Mouse (Mus musculus) heart, embryonic 15.5 days (tissue): ENCODE data around the gene Lrch4. TPM values are rescaled to one million over a fixed set of nuclear protein-coding genes. Genes with fewer than 3 reads are reported as not detected.

Experiments used
- ATAC-seq: fragments of 200-750 bp; cut with Nextera tagmentation; replicated peaks from 2 replicates; pipeline ENCODE4 v1.8.0; 2017; ENCODE audit warnings: low read depth, moderate TSS enrichment; ENCODE audit not compliant: insufficient number of reproducible peaks, insufficient read depth, low FRiP score
- H3K27ac ChIP-seq: fragments of 300-500 bp; sonication (generic); 2 replicates; pipeline ENCODE4 v1.5.1; 2015; ENCODE audit warnings: mild to moderate bottlenecking, inconsistent platforms
- H3K27me3 ChIP-seq: fragments of 300-500 bp; sonication (generic); 2 replicates; pipeline ENCODE4 v1.6.1; 2015; ENCODE audit warnings: inconsistent platforms
- H3K36me3 ChIP-seq: fragments of 300-500 bp; sonication (generic); 2 replicates; pipeline ENCODE4 v1.6.1; 2015; ENCODE audit warnings: mild to moderate bottlenecking, inconsistent platforms
- H3K4me1 ChIP-seq: fragments of 300-500 bp; sonication (generic); replicated peaks from 2 replicates; pipeline ENCODE4 v1.6.1; 2015; ENCODE audit warnings: inconsistent platforms
- H3K4me2 ChIP-seq: fragments of 300-500 bp; sonication (generic); 2 replicates; pipeline ENCODE4 v1.6.1; 2015; ENCODE audit warnings: inconsistent platforms, mild to moderate bottlenecking, moderate library complexity
- H3K4me3 ChIP-seq: fragments of 300-500 bp; sonication (generic); 2 replicates; pipeline ENCODE4 v1.5.1; 2015; ENCODE audit warnings: mild to moderate bottlenecking, inconsistent platforms
- H3K9ac ChIP-seq: fragments of 300-500 bp; sonication (generic); 2 replicates; pipeline ENCODE4 v1.6.1; 2015; ENCODE audit warnings: mild to moderate bottlenecking, inconsistent platforms
- H3K9me3 ChIP-seq: fragments of 300-500 bp; sonication (generic); replicated peaks from 2 replicates; pipeline ENCODE4 v1.6.1; 2016; ENCODE audit warnings: inconsistent platforms
- WGBS: fragments of 180-500 bp; shearing (Covaris S2); methylation state at CpG from one replicate; pipeline ENCODE4 v1.1.7; 2015; ENCODE audit warnings: mixed read lengths; 5-methylcytosine and 5-hydroxymethylcytosine counted together
- polyA plus RNA-seq: library from polyadenylated mRNA; unstranded; fragments of >200 nt; fragmentation: Nextera tagmentation; extraction: Ambion mirVana; gene quantifications from 2 replicates; pipeline ENCODE4 v1.2.1, GENCODE M21; 2015

Lrch4 gene
- polyA plus RNA-seq, 1 experiment from 2014 or later = 20.7 TPM

DNA sequence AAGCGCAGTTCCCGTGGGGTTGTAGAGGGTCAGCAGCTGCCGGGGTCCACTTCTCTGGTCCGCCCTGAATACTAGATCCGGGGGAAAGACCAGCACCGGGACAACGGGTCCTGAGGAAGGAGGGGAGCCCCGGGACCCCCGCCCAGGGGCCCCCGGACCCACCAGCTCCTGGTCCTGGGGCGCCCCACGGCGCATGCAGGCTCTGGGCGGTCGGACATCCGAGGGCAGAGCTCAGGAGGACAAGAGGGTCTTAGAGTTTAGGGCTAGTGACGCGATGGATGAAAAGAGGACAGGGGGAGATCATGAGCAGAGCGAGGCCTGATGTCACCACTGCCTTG lies 28.7 kb upstream of the Lrch4 start:
- Histone ChIP-seq H3K27me3 (no peaks in the 10 kb centered on the region), H3K27ac (peak overlapping the region; percentile 91), H3K4me2 (peak overlapping the region; percentile 91), H3K4me3 (peak overlapping the region; percentile 81), H3K9ac (peak overlapping the region; percentile 80), H3K4me1 (peaks cover 21% of the 10 kb centered on the region), H3K9me3 (no peaks in the 10 kb centered on the region), H3K36me3 (peaks cover 11% of the 10 kb centered on the region)
- 2% methylated on average over 19 of the region's 19 CpGs for WGBS
- ATAC-seq = peak; percentile 37

DNA sequence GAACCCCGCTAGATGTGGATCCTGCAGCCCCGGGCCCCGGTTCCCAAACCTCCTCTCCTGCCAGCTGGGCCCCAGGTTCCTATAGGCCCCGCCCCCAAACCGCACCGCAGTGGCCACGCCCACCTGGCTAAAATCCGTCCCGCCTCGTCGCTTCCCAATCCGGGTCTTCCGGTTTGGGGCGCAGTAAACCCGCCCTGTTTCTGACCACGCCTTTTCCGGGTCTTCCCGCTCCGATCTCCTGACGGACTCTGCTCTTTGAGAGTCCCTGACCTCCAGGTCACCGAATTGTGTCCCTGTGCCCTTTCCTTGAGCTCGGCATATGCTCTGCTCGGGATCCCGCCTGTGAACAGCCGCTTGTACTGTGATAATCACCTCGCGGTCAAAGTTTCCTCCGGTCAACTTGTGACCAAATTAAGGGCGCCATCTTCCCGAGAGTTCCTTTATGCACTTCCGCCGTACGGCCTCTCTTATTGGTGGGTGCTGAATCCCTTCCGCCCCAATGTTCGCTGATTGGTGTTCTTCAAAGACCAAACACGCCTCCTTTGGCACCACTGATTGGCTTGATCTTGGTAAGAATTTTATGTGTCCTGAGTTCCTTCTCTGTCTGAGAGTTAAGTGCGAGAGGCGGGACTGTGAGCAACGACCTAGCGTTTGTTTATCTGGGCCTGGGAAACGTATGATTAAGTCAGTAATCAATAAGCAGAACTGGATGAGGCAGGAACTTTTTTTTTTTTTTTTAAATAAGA lies 28.1 kb upstream of the Lrch4 start, which contains the start of gene Mospd3:
Mospd3 (minus strand) TSS at position 440 of the 746 bp plus-strand sequence.
- Histone ChIP-seq H3K27me3 (no peaks in the 10 kb centered on the region), H3K4me3 (peak within 1 kb of the TSS; percentile 81), H3K36me3 (peaks cover 14% of the 10 kb centered on the region), H3K4me1 (peaks cover 21% of the 10 kb centered on the region), H3K9me3 (no peaks in the 10 kb centered on the region), H3K9ac (peak within 1 kb of the TSS; percentile 80), H3K27ac (peak within 1 kb of the TSS; percentile 91), H3K4me2 (peak within 1 kb of the TSS; percentile 91)
- WGBS = under 1% methylated on average over 41 of the region's 41 CpGs
- peak; percentile 96 for ATAC-seq

DNA sequence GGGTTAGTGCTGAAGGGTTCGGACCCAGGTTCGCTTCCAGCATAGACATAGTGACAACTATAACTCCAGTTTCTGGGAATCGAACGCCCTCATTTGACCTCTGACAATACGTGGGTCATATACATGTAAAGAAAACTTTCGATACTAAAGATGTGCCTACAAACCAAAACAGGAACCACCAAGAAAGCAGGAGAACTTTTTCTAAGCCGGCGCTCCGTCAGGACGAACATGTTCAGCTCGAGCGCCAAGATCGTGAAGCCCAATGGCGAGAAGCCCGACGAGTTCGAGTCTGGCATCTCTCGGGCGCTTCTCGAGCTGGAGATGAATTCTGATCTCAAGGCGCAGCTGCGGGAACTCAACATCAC lies 27.6 kb upstream of the Lrch4 start:
- H3K4me1 ChIP-seq = peaks cover 21% of the 10 kb centered on the region
- no peak for ATAC-seq
- H3K4me3 ChIP-seq = peak overlapping the region; percentile 81
- under 1% methylated on average over 22 of the region's 22 CpGs for WGBS
- peak overlapping the region; percentile 56 for H3K9ac ChIP-seq
- peak overlapping the region; percentile 69 for H3K4me2 ChIP-seq
- no peaks in the 10 kb centered on the region for H3K27me3 ChIP-seq
- peak overlapping the region; percentile 91 for H3K27ac ChIP-seq
- peaks cover 19% of the 10 kb centered on the region for H3K36me3 ChIP-seq
- no peaks in the 10 kb centered on the region for H3K9me3 ChIP-seq

GRCm38 (mm10) chr5:137607860-137608653 lies 20.9 kb upstream of the Lrch4 start:
- H3K27me3 ChIP-seq = no peaks in the 10 kb centered on the region
- peak overlapping the region; percentile 43 for H3K4me2 ChIP-seq
- H3K36me3 ChIP-seq = peaks cover 25% of the 10 kb centered on the region; the same call in 1 of the 2 replicates
- WGBS = 38% methylated on average over 26 of the region's 26 CpGs
- no peak overlapping the region for H3K4me3 ChIP-seq
- no peak overlapping the region for H3K27ac ChIP-seq
- peaks cover 47% of the 10 kb centered on the region for H3K4me1 ChIP-seq
- ATAC-seq = no peak
- H3K9ac ChIP-seq = peak overlapping the region; percentile 19; the same call in 1 of the 2 replicates
- no peaks in the 10 kb centered on the region for H3K9me3 ChIP-seq

DNA sequence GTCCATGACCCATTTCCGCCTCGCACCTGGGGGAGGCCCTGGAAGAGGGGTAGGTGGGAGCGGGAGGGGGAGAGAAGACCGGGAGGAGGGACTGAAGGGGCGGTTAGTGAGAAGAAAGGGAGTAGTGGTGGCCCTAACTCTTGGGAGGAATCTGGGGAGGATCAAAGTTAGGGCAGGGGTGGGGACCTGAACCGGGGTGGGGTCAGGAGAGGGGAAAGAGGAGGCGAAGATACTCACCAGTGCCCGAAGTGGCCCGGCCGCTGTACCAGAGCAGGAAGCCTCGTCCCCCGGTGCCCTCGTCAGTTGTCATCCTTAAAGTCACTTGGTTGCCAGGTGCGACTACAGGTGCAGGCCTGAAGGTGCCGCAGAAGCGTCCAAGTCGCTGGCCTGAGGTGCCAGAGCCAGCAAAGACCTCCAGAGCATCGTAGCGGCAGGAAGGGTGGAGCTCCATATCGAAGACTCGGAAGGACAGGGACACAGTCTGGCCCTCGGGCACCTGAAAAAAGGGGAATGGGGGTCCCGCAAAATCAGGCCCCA lies 20.2 kb upstream of the Lrch4 start:
- ATAC-seq = no peak
- no peak overlapping the region for H3K4me3 ChIP-seq
- 34% methylated on average over 22 of the region's 23 CpGs for WGBS

DNA sequence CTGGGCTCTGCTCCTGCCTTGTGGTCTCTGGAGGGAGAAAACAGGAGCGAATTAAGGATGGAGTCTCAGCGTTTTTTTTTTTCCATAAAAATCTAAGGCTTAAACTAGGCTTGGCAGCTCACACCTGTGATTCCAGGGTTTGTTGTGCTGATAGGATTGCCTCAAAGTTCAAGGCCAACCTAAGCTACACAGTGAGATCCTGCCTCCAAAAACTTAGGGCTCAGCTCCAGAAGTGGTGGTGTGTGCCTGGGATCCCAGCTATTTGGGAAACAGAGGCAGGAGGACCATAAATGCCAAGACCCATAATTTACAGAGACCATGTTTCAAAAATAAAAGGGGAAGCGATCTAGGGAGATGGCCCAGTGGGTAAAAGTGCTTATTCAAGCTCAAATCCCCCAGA lies 19.6 kb upstream of the Lrch4 start:
- H3K4me3 ChIP-seq = no peak overlapping the region
- 62% methylated on average over 3 of the region's 3 CpGs for WGBS
- peaks cover 53% of the 10 kb centered on the region for H3K4me1 ChIP-seq
- H3K27me3 ChIP-seq = no peaks in the 10 kb centered on the region
- no peak for ATAC-seq
- no peak overlapping the region; the same call in 1 of the 2 replicates for H3K9ac ChIP-seq
- no peaks in the 10 kb centered on the region for H3K9me3 ChIP-seq
- H3K4me2 ChIP-seq = no peak overlapping the region
- no peak overlapping the region for H3K27ac ChIP-seq
- peaks cover 21% of the 10 kb centered on the region; the same call in 1 of the 2 replicates for H3K36me3 ChIP-seq

More for the DNA sequence above, 20.2 kb upstream of the Lrch4 start:
- H3K9ac ChIP-seq = peak overlapping the region; percentile 19; the same call in 1 of the 2 replicates
- H3K4me2 ChIP-seq = peak overlapping the region; percentile 43
- peaks cover 51% of the 10 kb centered on the region for H3K4me1 ChIP-seq
- no peak overlapping the region for H3K27ac ChIP-seq
- H3K9me3 ChIP-seq = no peaks in the 10 kb centered on the region
- peaks cover 25% of the 10 kb centered on the region; the same call in 1 of the 2 replicates for H3K36me3 ChIP-seq
- no peaks in the 10 kb centered on the region for H3K27me3 ChIP-seq

DNA sequence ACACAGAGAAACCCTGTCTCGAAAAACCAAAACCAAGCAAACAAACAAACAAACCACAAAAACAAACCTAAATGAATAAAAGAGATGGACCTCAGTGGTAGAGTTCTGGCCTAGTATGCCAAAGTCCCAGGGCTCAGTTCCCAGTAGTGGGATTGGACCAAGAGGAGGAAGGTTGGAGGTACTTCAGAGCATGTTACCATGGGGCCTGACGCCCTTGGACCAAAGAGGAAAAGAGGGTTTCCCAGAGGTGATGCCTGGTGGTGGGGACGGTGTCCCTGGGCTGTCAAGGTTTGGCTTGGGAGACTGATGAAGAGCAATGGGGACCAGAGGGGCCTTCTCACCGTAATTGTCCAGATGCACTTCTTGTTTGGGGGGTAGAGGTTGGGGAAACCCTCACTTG lies 18.9 kb upstream of the Lrch4 start:
- ATAC-seq = no peak
- no peaks in the 10 kb centered on the region for H3K9me3 ChIP-seq
- no peaks in the 10 kb centered on the region for H3K27me3 ChIP-seq
- peak overlapping the region; percentile 60 for H3K4me2 ChIP-seq
- peaks cover 21% of the 10 kb centered on the region; the same call in 1 of the 2 replicates for H3K36me3 ChIP-seq
- peak overlapping the region; percentile 45 for H3K4me3 ChIP-seq
- H3K27ac ChIP-seq = peak overlapping the region; percentile 90
- 59% methylated on average over 4 of the region's 4 CpGs for WGBS
- peak overlapping the region; percentile 40 for H3K9ac ChIP-seq
- peaks cover 53% of the 10 kb centered on the region for H3K4me1 ChIP-seq

GRCm38 (mm10) chr5:137610548-137611244 lies 18.2 kb upstream of the Lrch4 start:
- Histone ChIP-seq H3K4me2 (peak overlapping the region; percentile 60), H3K9ac (peak overlapping the region; percentile 40), H3K4me1 (peaks cover 53% of the 10 kb centered on the region), H3K9me3 (no peaks in the 10 kb centered on the region), H3K36me3 (peaks cover 17% of the 10 kb centered on the region; the same call in 1 of the 2 replicates), H3K4me3 (peak overlapping the region; percentile 45), H3K27ac (peak overlapping the region; percentile 90), H3K27me3 (no peaks in the 10 kb centered on the region)
- ATAC-seq = peak; percentile 74
- WGBS = 6% methylated on average over 11 of the region's 12 CpGs

GRCm38 (mm10) chr5:137611245-137611602 lies 17.7 kb upstream of the Lrch4 start:
- H3K27ac ChIP-seq = peak overlapping the region; percentile 90
- peak; percentile 64 for ATAC-seq
- H3K4me1 ChIP-seq = peaks cover 53% of the 10 kb centered on the region
- 7% methylated on average over 6 of the region's 6 CpGs for WGBS
- no peaks in the 10 kb centered on the region for H3K9me3 ChIP-seq
- peak overlapping the region; percentile 60 for H3K4me2 ChIP-seq
- no peaks in the 10 kb centered on the region for H3K27me3 ChIP-seq
- peak overlapping the region; percentile 40 for H3K9ac ChIP-seq
- H3K36me3 ChIP-seq = peaks cover 13% of the 10 kb centered on the region; the same call in 1 of the 2 replicates
- peak overlapping the region; percentile 45 for H3K4me3 ChIP-seq

DNA sequence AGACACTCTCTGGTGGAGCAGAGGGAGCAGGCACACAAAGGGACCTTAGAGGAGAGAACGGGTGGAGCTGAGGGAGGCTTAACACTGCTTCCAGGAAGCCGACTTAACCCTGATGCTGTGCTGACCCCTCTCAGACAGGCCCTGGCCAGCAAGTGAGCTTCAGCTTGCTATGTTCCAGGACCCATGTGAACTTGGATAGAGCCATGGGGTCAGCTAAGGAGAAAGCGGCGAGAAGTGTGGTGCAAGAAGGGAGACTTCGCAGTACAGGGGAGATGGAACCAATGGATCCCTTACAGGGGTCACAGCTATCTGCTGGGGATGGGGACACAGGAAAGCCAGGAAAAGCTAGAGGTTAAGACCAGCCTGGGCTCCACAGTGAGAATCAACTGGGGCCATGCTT lies 15.8 kb upstream of the Lrch4 start:
- Histone ChIP-seq H3K27ac (no peak overlapping the region), H3K4me1 (peaks cover 50% of the 10 kb centered on the region), H3K27me3 (no peaks in the 10 kb centered on the region), H3K9me3 (no peaks in the 10 kb centered on the region), H3K4me2 (no peak overlapping the region), H3K36me3 (no peaks in the 10 kb centered on the region), H3K4me3 (no peak overlapping the region), H3K9ac (no peak overlapping the region)
- WGBS = 76% methylated on average over 5 of the region's 5 CpGs
- no peak for ATAC-seq

GRCm38 (mm10) chr5:137613550-137613949 lies 15.4 kb upstream of the Lrch4 start, which contains the start of gene Pcolce:
TSS of gene Pcolce (minus strand) at chr5:137613784.
- no peak within 1 kb of the TSS for H3K4me3 ChIP-seq
- H3K4me1 ChIP-seq = peaks cover 46% of the 10 kb centered on the region
- no peak within 1 kb of the TSS for H3K9ac ChIP-seq
- H3K27ac ChIP-seq = 0 out of 2 replicates have a peak within 1 kb of the TSS, but pooled peaks have one; percentile 14
- no peak; the same call in 1 of the 2 replicates for ATAC-seq
- no peaks in the 10 kb centered on the region for H3K36me3 ChIP-seq
- H3K4me2 ChIP-seq = no peak within 1 kb of the TSS
- no peaks in the 10 kb centered on the region for H3K9me3 ChIP-seq
- WGBS = 29% methylated on average over 11 of the region's 11 CpGs
- no peaks in the 10 kb centered on the region for H3K27me3 ChIP-seq
